Mouse (Mus musculus) right cerebral cortex, postnatal 4 days (tissue): Measurements from ENCODE around the gene Adora2a.
A peak's percentile ranks its signal among the peaks of the same experiment; 100 is the strongest.
"Not testable (repeated sequence)": the region's sequence is repeated elsewhere in the genome, so short reads cannot be mapped to it uniquely, and the experiment has no call there.

Experiments used
- DNase-seq: peaks from one replicate; pipeline ENCODE4 v3.0.0-alpha.2; 2022

Adora2a gene

DNA sequence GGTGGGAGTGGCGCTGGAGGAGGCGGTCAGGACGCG lies at the start of gene Adora2a:
TSS of gene Adora2a (plus strand) at position 6 of the 36 bp plus-strand sequence.
- DNase-seq = no peak

DNA sequence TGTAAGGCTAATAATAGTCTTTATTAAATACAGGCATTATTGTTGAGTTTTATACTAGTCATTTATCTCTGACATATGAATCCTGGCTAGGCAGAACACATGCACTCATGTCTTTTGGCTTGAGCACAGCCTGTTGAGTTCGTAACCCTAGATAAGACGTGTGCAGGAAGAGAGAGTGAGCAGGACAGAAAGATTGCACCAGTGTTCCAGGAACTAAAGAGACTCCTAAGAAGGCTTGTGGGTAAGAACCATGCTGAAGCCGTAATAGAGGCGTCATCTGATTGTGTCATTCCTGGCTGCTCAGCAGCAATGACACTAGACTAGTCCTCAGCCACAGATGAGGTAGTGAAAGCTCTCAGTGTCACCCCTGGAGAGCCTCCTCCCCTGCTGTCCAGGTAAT lies 43.7 kb upstream of the Adora2a start:
- DNase-seq = no peak

DNA sequence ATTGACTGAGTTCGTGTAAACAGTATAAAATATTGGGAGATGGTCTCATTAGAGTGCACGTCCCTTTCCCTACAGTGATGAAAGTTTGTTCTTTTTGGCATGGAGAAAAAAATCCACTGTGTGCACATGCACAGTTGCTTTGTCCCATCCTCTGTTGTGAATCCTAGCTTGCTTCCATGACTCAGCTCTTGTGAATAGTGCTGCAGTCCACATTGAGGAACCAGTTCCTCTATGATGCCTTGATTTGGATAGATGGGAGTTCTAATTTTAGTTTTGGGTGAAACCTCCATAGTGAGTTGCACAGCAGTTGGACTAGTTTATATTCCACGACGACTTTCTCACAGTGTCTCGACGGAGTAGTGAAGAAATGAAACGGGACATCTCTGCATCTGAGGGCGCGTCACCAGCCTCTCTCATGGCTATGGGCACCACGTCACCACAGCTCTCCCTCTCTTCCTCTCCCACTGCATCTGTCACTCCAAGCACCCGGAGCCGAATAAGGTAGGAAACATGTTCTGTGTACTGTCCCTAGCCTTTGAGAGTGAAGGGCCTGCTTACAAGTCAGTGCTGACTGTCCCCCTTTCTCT lies 40.2 kb upstream of the Adora2a start:
- no peak for DNase-seq

DNA sequence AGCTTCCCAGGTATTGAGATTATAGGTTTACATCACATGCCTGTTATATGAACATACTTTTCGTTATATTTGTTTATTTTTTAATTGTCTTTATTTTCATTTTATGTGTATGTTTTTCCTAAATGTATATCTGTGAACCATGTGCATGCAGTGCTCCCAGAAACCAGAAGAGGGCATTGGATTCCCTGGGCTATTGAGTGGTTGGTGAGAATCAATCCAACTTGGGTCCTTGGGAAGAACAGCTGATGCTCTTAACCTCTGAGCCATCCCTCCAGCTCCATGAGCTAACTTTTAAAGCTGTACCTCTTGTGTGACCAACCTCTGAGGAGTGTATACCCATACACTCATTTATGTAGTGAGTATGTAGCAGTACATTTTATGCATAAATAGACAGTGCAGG lies 39.2 kb upstream of the Adora2a start:
- DNase-seq = peak; percentile 32

DNA sequence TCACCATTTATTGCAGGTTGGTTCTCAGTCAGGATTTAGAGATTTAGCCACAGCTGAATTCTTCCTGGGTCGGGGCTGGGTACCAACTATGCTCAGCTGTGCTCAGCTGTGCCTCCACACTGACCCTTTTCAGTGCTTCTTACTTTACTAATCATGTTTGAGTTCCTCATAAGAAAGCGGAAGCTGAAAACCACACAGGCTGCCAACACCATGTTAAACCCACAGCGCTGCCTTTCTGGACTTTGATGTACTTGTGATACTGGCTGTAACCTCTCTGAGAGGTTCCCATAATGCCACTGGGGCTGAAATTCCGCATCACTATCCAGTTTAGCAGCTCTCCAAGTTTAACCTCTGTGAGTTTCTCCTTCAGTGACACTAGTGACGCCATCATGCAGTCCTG lies 34.0 kb upstream of the Adora2a start:
- no peak for DNase-seq

DNA sequence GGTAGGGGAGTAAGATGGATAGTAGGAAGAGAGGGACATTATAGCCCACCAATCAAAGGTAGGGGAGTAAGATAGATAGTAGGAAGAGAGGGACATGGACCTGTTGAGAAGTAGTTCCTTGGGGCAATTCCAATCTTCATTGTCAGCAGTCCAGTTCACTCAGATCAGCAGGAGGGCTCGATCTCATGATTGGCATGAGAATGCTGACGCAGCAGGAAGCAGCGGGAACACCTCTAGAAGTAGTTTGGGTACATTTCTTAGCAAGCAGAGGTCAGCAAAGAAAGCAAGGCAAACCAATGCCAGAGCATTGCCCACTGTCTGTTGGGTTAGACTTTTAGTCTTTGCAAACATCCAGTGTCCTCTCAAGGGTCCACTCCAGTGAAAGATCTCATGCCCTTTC lies 32.9 kb upstream of the Adora2a start:
- no peak for DNase-seq

DNA sequence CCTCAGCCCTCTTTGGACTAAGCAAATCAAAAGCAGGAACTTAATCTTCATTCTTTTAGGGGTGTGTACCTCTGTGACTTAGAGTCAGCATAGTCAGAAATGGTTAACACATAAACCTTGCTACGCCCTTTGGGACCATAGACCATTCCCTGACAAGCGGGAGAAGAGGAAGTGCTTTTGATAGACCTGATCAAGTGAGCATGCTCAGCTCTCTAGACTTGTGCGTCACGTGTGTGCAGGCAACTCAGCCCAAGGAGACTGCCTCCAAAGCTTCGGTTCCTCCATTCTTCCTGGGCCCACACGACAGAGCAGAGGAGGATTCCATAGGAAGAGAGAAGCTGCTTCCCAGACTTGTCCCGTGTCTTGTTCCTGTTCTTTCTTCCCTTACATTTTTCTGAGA lies 28.1 kb upstream of the Adora2a start:
- no peak for DNase-seq

DNA sequence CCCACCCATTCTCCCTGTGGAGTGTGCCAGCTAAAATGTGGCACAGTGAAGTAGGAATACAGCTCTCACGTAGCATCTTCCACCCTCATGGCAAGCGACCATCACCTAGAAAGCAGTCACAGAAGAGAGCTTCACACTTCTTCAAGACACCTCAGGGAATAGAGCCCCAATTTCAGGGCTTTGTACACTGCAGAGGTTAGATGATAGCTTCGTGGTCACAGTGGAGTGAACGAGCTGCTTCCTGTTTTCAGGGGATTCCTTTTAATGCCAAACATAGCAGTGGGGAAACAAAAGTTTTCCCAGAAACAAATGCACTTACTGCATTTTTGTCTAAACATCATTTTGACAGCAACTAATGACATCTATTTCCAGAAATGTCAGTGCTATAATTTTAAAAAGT lies 27.3 kb upstream of the Adora2a start:
- DNase-seq = no peak

DNA sequence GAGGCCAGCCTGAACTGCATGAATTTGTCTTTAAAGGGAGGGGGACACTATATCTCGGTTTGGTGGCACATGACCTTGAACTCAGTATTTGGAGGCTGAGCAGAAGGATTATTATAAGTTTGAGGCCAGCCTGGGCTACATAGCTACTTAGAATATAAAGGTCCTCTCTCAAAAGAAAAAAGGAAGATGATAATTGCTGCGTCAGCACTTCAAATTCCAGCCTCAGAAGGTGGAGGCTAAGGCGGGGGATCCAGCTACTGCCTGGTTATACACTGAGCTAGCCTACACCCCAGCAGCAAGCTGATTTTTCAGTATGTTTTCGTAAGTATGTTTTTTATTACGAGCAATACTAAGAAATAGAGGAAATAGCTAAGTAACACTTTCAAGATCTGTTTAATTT lies 26.0 kb upstream of the Adora2a start:
- DNase-seq = no peak

DNA sequence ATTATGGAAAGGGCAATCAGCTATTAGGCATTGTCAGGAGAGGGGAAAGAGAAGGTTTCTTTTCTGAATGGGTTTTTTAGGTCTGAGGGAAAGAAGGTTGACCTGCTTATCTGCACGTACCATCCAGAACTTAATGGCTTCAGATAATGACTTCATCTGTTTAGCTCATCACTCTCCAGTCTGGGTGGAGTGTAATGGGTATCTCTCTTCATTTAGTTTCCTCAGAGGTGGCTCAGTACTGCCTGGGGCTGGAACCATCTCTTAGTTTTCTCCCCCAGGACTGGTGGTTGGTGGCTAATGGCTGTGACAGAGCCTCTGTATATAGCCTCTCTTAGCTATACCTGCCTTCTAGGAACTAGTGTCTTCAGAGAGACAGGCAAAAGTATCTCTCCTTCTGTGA lies 25.3 kb upstream of the Adora2a start:
- DNase-seq = no peak

DNA sequence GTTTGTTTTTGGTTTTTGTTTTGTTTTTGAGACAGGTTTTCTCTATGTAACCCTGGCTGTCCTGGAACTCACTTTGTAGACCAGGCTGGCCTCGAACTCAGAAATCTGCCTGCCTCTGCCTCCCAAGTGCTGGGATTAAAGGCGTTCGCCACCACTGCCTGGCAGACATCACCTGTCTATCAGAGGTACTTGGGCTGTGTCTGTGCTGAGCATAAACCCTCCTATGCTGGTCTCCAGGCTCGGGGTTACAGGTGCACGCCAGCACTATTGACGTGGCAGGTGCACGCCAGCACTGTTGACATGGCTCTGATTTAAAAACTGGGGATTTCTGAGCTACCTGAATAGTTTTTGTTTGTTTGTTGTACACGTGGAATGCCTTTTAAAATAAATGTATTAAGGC lies 24.5 kb upstream of the Adora2a start:
- not testable (repeated sequence) for DNase-seq

DNA sequence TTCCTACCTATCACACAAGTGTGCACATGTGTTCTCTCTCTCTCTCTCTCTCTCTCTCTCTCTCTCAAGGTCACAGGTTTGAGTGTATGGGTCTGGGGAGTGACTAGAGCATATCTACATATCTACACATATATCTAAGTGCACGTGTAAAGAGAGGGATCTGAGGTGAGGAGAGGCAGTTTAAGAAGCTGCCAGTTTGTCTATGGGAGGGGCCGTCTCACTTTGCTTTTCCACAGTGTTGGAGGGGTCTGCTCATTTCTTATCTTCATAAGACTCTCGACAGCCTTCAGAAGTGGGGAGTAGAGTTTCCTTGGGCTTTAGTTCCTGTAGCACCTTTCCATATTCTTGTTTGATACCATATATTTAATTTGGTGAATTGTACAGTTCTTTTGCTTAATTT lies 23.4 kb upstream of the Adora2a start:
- DNase-seq = no peak

DNA sequence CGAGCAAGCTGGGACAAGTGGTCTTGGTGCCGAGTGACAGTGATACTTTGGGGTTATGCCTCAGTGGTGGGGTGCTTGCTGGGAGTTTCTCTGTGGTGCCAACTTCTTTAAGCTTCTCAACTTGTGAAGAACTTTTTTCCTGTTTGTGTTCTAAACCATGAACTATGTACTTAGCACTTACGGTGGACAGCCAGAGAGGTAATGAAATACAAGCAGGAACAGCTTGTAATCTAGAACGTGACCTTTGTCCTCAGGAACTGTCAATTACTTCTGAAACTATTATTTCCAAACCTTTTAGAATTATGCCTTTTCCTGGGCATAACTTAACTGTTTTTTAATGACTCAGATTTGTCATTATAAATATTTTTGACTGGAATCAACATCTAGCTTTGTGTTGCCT lies 22.3 kb upstream of the Adora2a start:
- DNase-seq = no peak

DNA sequence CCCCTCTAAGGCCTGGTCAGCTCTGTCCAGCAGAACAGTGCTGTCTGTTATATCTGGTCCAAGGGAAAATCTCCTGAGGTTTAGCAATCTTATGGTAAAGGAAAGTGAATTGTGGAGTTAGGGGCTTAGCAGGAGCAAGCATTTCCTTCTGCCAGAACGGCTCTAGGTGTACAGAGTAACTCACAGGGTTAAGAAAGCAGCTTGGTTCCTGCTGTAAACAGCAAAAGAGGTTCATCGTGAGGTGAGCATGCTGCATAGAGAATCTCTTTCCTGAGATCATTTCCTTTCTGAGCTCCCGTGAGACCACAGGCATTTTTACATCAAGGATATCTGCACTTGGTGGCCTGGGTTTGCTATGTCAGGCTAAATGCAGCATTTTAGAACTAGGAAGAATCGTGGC lies 21.8 kb upstream of the Adora2a start:
- DNase-seq = no peak

DNA sequence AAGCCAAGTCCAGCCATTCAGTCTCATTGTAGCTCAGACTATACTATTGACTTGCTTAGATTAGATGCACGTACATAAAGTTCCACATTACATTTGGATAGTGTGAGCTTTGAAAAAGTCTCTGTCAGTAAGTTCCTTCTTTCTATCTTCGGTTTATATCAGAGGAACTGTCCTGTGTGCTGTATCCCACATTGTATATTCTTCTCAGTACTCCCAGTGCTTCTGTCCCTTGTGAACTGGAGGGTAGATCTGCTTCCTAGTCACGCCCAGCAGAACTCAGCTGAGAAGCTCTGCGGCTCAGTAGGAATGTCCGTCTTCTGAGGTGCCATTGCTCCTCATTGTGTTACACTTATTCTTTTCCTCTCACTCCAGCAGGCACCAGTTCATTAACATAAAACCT lies 18.1 kb upstream of the Adora2a start:
- DNase-seq = no peak

DNA sequence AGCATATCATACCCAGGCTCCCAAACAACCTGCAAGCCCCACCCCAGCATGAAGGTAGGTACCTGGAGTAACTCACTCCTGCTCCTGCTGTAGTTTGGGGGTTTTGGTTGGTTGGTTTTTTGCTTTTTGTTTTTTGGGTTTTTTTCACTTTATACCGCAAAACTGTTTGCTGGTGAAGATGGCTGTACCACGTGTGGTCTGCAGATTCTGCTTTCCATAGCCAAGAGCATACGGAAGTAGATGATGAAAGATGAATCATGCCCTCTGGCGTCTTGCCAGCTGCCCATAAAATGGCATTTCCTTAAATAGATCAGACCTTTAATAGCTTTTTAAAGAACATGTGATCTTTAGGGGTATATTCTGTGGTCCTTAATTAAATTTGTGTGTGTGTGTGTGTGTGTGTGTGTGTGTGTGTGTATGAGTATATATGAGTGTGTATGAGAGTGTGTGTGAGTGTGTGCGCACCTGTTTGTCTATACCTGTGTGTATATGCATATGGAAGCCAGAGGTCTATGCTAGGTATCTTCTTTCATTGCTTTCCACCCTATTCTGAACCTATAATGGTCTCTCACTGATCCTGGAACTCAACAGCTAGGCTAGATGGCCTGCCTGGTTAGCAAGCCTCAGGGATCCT lies 16.8 kb upstream of the Adora2a start:
- no peak for DNase-seq

DNA sequence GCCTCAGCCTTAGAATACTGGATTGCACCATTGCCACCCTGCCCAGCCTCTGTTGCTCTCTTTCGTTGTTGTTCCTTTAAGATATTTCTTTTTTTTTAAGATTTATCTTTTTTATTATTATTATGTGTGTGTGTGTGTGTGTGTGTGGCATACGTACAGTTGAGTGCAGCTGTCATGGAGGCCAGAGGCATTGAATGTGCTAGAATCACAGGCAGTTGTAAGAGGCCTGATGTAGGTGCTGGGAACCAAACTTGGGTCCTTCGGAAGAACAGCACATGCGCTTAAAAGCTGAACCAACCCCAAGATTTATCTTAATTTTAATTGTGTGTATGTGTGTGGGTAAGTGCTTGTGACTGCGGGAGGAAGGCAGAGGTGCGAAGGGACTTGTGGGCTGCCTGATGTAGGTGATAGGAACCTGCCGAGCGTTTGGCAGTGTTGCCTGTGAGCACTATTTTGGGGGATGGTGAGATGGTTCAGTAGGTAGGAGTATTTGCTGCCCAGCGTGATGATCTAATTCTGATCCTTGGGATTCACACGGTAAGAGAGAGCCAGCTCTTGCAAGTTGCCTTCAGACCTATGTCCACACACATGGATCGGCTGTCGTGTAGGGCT lies 15.4 kb upstream of the Adora2a start:
- DNase-seq = no peak

DNA sequence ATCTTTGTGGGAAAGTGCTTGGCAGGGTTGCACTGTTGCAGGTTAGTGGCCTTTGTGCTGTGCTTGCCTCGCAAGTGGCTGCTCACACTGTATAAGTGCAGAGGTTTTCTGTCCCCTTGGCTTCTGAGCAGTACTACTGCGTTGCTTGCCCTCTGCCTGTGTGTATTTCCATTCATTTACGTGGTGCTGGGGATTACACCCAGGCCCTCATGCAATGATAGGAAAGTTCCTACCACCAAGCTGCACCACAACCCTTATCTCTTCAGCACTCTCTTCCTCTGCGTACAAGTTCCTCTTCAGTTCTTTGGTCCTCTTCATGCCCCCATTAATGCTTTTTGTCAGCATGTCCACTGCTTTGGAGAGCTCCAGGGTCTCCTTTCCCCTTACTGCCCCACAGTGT lies 14.7 kb upstream of the Adora2a start:
- no peak for DNase-seq

DNA sequence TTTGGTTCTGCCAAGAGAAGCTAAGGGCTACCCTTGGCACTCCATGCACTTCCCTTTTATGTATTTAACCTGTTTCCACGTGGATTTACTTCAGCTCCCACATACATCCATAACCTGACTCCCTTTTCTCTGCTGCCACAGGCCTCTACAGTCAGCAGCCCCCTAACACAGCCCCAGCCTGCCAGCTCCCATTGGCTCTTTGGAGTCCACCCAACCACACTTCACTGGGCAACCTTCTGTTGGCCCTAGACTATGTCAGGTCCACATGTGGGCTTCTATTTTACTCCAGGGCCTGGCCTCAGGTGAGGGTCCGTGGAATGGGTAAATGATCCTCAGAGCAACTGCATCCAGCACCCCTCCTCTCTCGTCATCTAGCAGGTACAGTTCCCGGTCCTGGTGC lies 14.1 kb upstream of the Adora2a start:
- DNase-seq = no peak

DNA sequence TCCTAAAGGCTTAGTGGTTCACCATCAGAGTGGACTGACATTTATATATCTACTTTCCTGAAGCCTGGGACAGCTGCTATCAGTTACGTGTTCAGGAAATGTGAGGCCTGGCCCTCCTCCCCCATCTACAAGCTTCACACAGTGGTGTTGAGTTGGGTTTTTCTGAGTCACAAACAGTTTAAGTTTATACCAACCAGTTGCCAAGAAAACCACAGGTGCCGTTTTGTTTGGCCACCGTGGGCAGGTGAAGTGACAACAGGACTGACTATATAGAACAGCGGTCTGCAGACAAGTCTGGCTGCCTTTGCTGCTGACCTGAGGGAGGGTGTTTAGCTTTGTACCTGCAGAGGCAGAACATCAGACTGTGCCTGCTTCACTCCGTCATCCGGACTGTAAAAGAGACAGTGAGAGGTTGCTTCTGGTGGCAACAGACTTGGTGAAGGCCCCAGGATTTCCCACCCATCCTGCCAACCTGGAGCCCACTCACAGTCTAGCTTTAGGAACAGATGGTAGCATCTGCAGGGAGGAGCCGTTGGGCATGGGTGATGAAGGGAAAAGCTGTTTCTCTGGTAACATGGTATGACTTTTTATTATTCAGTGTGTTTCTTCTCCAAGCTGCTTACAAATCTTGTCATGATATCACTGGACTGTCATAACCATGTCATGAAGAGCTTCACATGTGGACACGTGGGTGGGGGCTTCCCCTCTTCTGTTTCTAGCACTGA lies 13.2 kb upstream of the Adora2a start:
- no peak for DNase-seq

DNA sequence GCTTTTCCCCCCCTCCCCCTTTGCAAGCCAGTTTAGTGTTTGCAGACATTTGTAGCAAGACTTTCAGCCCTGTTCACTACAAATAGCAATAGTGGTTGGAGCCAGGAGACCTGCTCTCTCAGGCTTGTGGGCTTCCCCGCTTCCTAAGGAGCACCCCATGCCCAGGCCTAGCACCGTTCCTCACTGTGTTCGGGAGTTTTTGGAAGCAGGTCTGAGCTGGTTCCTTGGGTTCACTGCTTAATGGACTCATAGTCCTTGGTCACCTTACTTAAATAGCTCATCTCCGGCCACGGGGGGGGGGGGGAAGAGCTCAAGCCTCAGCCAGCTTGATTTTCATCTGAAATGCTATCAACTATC lies 12.7 kb upstream of the Adora2a start:
- no peak for DNase-seq

DNA sequence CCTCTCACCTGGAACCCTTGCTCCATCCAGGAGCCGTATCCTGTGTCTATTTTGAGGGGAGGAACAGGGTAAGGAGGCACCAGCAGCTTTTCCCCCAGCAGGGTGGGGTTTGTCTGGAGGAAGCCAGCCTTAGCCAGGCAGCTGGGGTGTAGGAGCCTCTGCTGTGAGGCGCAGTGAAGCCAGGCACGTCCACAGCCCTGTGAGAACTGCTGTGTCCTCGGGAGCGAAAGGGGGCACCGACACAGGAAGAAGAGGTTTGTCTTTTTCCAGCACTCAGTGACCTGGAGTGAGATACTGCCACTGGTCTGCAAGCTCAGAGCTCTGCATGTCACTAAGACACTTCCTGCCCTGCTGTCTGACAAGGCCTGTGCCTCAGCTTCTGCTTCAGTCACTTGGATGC lies 12.3 kb upstream of the Adora2a start:
- DNase-seq = no peak

DNA sequence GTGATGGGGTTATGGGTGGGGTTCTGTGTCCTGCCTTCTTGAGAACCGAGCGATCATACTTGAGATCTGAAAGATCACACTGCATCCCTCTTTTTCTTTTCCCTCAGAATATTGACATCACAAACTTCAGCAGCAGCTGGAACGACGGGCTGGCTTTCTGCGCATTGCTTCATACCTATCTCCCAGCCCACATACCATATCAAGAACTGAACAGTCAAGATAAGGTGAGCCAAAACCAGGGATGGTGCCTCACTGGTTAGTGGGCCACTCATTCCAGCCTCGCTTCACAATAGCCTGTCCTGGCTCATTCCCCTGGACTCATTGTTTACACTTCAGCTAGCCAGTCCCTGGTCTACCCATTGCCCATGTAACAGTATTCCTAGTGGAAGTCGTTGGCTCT lies 9.5 kb upstream of the Adora2a start:
- no peak for DNase-seq

DNA sequence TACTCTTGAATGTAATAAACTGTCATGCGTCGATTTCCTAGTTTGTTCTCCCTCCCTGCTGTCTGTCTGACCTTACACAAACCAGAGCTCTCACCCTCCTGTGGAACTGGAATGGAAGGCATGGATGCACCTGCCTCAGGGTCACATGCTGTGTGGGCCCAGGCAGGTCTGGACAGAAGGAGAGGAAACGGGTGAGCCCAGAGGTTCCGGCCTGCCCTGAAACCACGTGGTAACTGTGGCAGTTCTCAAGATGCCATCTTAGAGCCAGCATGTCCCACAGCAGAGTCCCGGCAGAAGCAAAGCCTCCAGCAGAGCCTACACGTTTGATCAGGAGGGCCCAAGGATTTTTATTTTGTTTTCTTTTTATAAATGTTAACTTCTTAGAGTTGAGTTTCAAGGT lies 4.3 kb upstream of the Adora2a start:
- no peak for DNase-seq
